Mouse (Mus musculus): ENCODE data around the gene Tnk1. TPM values are rescaled to one million over a fixed set of nuclear protein-coding genes. Genes with fewer than 3 reads are reported as not detected.
"Not testable (repeated sequence)": the region's sequence is repeated elsewhere in the genome, so short reads cannot be mapped to it uniquely, and the experiment has no call there.

Tnk1 gene
- polyA plus RNA-seq, 1 experiment from 2014 or later = 0.12 TPM

DNA sequence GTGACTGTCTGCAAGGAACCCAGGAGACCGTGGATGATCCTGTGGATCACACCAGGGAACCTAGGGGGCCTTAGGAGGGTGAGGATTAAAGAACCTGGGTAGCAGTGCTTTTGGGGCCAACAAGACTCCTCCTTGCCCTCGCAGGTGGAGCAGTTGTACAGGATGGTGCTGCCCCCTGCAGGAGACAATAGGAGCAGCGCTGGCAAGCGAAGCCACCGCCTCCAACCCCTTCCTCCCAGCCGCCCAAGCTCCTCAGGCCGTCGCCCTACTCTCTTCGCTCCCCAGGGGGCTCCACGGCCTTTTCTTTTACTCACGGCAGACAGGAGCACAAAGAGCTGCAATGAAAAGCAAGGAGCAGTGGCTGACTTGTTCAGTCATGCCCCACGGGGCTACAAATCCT is 18.3 kb upstream of the Tnk1 start:
- no peak overlapping the region for H3K27ac ChIP-seq (replicated peaks)
- no peak for ATAC-seq (ENCODE audit: low FRiP score, low read depth)
- no peaks in the 10 kb centered on the region for H3K9me3 ChIP-seq
- WGBS = 3% methylated on average over 12 of the region's 12 CpGs
- H3K9ac ChIP-seq = no peak overlapping the region
- no peak overlapping the region for H3K4me3 ChIP-seq
- peak overlapping the region; percentile 29 for H3K4me2 ChIP-seq
- peaks cover 6% of the 10 kb centered on the region; the same call in 1 of the 2 replicates for H3K27me3 ChIP-seq
- H3K36me3 ChIP-seq = no peaks in the 10 kb centered on the region
- peaks cover 24% of the 10 kb centered on the region; the same call in 1 of the 2 replicates for H3K4me1 ChIP-seq (replicated peaks)

DNA sequence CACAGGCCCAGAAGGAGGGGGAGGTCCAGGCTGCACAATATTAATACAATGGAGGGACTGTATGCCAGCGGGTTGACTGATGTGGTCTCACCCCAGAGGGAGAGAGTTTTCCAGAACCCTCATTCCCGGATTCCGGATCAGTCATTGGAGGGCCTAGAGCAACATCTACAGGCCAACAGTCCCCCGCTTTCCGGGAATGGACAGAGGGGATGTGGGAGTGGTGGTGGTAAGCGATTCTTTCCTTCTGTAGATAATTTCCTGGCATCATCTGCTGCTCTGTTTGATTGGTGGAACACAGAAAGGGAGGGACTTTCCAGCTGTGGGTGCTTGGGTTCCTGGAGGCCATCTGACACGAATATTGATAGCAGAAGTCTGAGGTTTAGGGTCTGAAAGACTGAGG is 17.7 kb upstream of the Tnk1 start:
- 66% methylated on average over 7 of the region's 7 CpGs for WGBS
- Histone ChIP-seq H3K27me3 (0 out of 2 replicates have a peak, but pooled peaks cover 5% of the 10 kb centered on the region), H3K27ac (replicated peaks) (no peak overlapping the region), H3K9me3 (no peaks in the 10 kb centered on the region), H3K9ac (no peak overlapping the region), H3K4me2 (no peak overlapping the region), H3K4me1 (replicated peaks) (peaks cover 18% of the 10 kb centered on the region; the same call in 1 of the 2 replicates), H3K4me3 (no peak overlapping the region), H3K36me3 (no peaks in the 10 kb centered on the region)
- ATAC-seq (ENCODE audit: low FRiP score, low read depth) = no peak

DNA sequence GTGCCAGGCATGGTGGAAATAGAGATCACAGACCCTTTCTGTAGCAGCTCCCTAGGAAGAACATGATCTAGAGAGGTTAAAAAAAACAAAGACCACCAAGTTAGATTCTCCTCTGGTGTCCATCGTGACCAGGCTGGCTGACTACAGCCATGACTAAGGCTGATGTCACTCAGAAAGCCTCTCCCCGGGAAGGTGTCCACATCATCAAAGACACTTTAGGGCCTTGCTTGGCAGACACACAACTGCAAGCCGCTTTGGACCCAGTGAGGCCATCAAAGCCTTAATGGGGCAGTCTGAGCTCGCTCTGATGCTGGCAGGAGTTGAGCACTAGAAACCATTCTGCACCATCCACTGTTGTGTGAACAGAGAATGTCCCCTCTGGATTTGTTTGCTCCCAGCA is 13.9 kb upstream of the Tnk1 start:
- no peaks in the 10 kb centered on the region for H3K27me3 ChIP-seq
- no peaks in the 10 kb centered on the region for H3K9me3 ChIP-seq
- no peak overlapping the region for H3K27ac ChIP-seq (replicated peaks)
- 0 out of 2 replicates have a peak, but pooled peaks cover 5% of the 10 kb centered on the region for H3K4me1 ChIP-seq (replicated peaks)
- no peak overlapping the region for H3K9ac ChIP-seq
- H3K36me3 ChIP-seq = no peaks in the 10 kb centered on the region
- no peak overlapping the region for H3K4me3 ChIP-seq
- H3K4me2 ChIP-seq = no peak overlapping the region
- 78% methylated on average over 4 of the region's 4 CpGs for WGBS
- ATAC-seq (ENCODE audit: low FRiP score, low read depth) = no peak

DNA sequence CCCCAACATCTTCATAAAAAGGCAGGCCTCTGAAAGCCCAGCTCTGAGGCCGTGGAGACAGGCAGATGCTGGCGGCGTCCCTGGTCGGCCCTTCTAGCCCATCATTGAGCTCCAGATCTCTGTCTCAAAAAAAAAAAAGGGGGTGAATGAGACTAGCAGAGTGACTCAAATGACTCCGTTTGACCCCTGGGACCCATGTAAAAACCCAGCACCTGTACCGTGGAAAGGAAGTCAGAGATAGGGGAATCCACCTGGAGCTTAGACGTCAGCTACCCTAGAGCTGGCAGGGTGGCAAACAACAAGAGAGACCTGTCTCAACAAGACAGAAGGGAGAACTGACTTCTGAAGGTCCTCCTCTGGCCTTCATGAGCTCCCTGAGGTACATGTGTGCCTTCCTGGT is 13.3 kb upstream of the Tnk1 start:
- no peak for ATAC-seq (ENCODE audit: low FRiP score, low read depth)
- Histone ChIP-seq H3K9me3 (no peaks in the 10 kb centered on the region), H3K27ac (replicated peaks) (no peak overlapping the region), H3K36me3 (no peaks in the 10 kb centered on the region), H3K27me3 (no peaks in the 10 kb centered on the region), H3K4me2 (no peak overlapping the region), H3K9ac (no peak overlapping the region), H3K4me1 (replicated peaks) (no peaks in the 10 kb centered on the region), H3K4me3 (no peak overlapping the region)
- WGBS = 88% methylated on average over 7 of the region's 7 CpGs

DNA sequence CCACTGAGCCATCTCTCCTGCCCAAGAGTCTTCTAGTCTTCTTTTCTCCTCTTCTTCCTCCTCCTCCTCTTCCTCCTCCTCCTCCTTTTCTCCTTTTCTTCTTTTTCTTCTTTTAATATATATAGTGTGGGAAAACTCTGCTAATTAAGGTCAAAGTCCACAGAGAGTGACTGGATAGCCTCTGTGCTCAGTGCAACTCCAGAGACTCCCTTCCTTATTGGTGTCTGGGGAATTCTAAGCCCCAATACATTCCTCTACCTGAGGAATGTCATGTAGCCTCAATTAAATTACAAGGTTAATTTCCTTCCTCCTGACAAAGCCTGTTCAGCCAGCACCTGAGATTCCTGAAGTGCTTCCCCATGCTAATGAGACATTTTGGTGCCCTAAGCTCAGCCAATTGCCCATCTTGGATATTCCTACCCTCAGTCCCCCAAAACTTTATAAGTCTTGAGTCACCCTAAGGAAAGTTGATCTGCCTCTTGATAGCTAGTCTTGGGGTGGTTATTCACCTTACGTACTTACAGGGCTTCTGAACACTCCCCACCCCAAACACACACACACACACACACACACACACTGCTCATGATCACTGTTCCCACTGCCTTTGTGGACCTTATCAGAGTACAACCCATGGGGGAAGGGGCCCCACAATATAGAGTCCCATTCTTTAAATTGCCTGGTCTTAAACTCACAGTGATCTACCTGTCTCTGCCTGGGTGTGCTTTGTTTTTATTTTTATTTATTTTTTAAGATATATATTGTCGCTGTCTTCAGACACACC is 11.9 kb upstream of the Tnk1 start:
- Histone ChIP-seq H3K27me3 (no peaks in the 10 kb centered on the region), H3K9me3 (no peaks in the 10 kb centered on the region), H3K9ac (no peak overlapping the region), H3K4me2 (no peak overlapping the region), H3K4me3 (no peak overlapping the region), H3K36me3 (no peaks in the 10 kb centered on the region), H3K27ac (replicated peaks) (no peak overlapping the region), H3K4me1 (replicated peaks) (no peaks in the 10 kb centered on the region)
- no peak for ATAC-seq (ENCODE audit: low FRiP score, low read depth)
- 98% methylated on average over 2 of the region's 2 CpGs for WGBS

GRCm38 (mm10) chr11:69867335-69867734 is 8.8 kb upstream of the Tnk1 start:
- Histone ChIP-seq H3K4me2 (no peak overlapping the region), H3K4me1 (replicated peaks) (no peaks in the 10 kb centered on the region), H3K4me3 (no peak overlapping the region), H3K27ac (replicated peaks) (no peak overlapping the region), H3K9ac (no peak overlapping the region), H3K36me3 (no peaks in the 10 kb centered on the region), H3K9me3 (no peaks in the 10 kb centered on the region), H3K27me3 (no peaks in the 10 kb centered on the region)
- ATAC-seq (ENCODE audit: low FRiP score, low read depth) = no peak
- 69% methylated on average over 9 of the region's 9 CpGs for WGBS

GRCm38 (mm10) chr11:69865561-69865960 is 7.0 kb upstream of the Tnk1 start:
- Histone ChIP-seq H3K27me3 (no peaks in the 10 kb centered on the region), H3K4me1 (replicated peaks) (no peaks in the 10 kb centered on the region), H3K27ac (replicated peaks) (no peak overlapping the region), H3K9me3 (no peaks in the 10 kb centered on the region), H3K9ac (no peak overlapping the region), H3K4me3 (no peak overlapping the region), H3K4me2 (no peak overlapping the region), H3K36me3 (no peaks in the 10 kb centered on the region)
- WGBS = 77% methylated on average over 9 of the region's 9 CpGs
- ATAC-seq (ENCODE audit: low FRiP score, low read depth) = no peak

- no peak overlapping the region for H3K27ac ChIP-seq (replicated peaks)
- no peaks in the 10 kb centered on the region for H3K9me3 ChIP-seq
- no peak overlapping the region for H3K4me2 ChIP-seq
- H3K27me3 ChIP-seq = 0 out of 2 replicates have a peak, but pooled peaks cover 2% of the 10 kb centered on the region
- H3K9ac ChIP-seq = no peak overlapping the region
- ATAC-seq (ENCODE audit: low FRiP score, low read depth) = no peak
- 47% methylated on average over 8 of the region's 8 CpGs for WGBS
- H3K4me3 ChIP-seq = no peak overlapping the region
- H3K36me3 ChIP-seq = no peaks in the 10 kb centered on the region
- H3K4me1 ChIP-seq (replicated peaks) = no peaks in the 10 kb centered on the region
Measured at GRCm38 (mm10) chr11:69864138-69864860, 5.8 kb upstream of the Tnk1 start.

DNA sequence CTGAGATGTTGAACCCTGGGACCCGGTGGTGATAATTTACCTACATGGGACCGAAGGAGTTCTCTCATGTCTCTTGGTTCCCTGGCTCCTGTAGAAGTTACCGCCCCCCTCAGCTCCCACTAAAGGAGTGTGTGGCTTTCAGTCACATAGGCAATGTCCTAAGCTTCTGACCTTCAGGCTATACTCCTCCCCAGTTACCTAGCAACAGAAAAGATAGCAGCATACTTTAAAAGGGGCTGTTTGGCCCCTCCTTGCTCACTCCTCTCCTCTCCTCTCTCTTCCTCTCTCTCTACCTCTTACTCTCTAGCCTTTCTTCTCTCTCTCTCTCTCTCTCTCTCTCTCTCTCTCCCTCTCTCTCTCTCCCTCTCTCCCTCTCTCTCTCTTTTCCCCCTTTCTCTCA is 5.2 kb upstream of the Tnk1 start:
- not testable (repeated sequence) for ATAC-seq (ENCODE audit: low FRiP score, low read depth); H3K36me3 ChIP-seq; H3K9me3 ChIP-seq; H3K27ac ChIP-seq (replicated peaks); H3K4me1 ChIP-seq (replicated peaks); H3K27me3 ChIP-seq; H3K9ac ChIP-seq; H3K4me3 ChIP-seq; H3K4me2 ChIP-seq
- WGBS = 77% methylated on average over 3 of the region's 3 CpGs

DNA sequence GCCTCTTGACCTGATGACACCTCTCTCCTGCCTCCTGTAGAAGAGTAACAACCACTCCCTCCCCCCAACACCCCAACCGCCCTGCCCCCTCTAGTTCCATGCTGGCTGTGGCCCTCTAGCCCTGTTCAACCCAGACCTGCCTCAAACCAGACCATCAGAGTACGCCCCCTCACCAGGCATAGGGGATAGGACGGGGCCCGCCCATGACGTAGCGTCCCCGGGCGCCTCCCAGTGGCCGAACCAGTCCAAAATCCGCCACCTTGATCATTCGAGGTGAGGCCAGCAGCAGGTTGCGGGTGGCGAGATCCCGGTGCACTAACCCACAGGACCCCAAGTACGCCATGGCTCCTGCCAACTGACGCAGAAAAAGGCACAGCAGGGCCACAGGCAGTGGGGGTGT is 3.2 kb downstream of the Tnk1 start:
- 0 out of 2 replicates have a peak, but pooled peaks have one; percentile 38 for ATAC-seq (ENCODE audit: low FRiP score, low read depth)
- Histone ChIP-seq H3K4me2 (no peak overlapping the region), H3K27ac (replicated peaks) (no peak overlapping the region), H3K4me3 (no peak overlapping the region), H3K9me3 (no peaks in the 10 kb centered on the region), H3K9ac (no peak overlapping the region), H3K4me1 (replicated peaks) (peaks cover 4% of the 10 kb centered on the region; the same call in 1 of the 2 replicates), H3K27me3 (peaks cover 22% of the 10 kb centered on the region), H3K36me3 (peaks cover 9% of the 10 kb centered on the region; the same call in 1 of the 2 replicates)
- WGBS = 23% methylated on average over 16 of the region's 16 CpGs

DNA sequence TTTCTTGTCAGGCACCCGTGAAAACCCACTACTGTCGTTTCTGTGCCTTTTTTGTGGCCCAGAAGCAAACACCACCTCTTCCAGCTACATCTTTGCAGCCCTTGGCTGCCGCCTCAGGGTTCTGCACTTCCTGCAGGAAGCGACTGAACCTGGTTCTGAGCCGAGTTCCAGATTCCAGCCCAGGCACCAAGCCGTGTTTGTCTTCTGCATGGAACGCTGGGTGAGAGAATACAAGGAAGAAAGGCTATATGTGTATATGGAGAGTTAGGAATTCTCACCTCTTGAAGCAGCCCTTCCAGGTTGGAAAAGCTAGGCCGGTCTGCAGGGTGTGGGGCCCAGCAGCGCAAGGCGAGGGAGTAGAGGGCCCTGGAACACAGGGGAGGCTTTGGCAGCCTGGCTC is 3.9 kb downstream of the Tnk1 start:
- Histone ChIP-seq H3K9ac (no peak overlapping the region), H3K27ac (replicated peaks) (no peak overlapping the region), H3K4me2 (no peak overlapping the region), H3K27me3 (peaks cover 20% of the 10 kb centered on the region), H3K36me3 (peaks cover 13% of the 10 kb centered on the region; the same call in 1 of the 2 replicates), H3K4me1 (replicated peaks) (peaks cover 4% of the 10 kb centered on the region; the same call in 1 of the 2 replicates), H3K4me3 (no peak overlapping the region), H3K9me3 (no peaks in the 10 kb centered on the region)
- WGBS = 84% methylated on average over 10 of the region's 10 CpGs
- ATAC-seq (ENCODE audit: low FRiP score, low read depth) = no peak

DNA sequence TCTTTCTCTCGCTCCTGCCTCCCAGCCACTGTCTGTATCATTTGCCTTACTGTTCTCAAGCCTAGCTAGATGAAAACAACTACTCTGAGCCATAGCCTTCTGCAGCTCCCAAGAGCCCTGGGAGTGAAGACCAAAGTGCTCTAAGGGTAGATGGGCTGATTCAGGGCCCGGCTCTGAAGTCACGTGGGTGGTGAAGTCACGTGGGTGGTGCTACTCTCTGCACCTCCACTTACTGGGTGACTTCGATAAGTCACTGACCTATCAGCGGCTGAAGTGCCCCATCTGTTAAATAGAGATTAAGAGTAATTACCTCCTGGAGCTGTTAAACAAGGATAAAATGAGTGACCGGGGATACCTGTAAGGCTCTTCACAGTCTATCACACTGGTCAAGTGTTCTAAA is 4.5 kb downstream of the Tnk1 start:
- 75% methylated on average over 7 of the region's 7 CpGs for WGBS
- Histone ChIP-seq H3K9me3 (no peaks in the 10 kb centered on the region), H3K4me3 (no peak overlapping the region), H3K27ac (replicated peaks) (no peak overlapping the region), H3K4me1 (replicated peaks) (peaks cover 4% of the 10 kb centered on the region; the same call in 1 of the 2 replicates), H3K4me2 (no peak overlapping the region), H3K27me3 (peaks cover 18% of the 10 kb centered on the region), H3K9ac (no peak overlapping the region), H3K36me3 (peaks cover 14% of the 10 kb centered on the region; the same call in 1 of the 2 replicates)
- ATAC-seq (ENCODE audit: low FRiP score, low read depth) = 0 out of 2 replicates have a peak, but pooled peaks have one; percentile 33
